Mouse (Mus musculus) left cerebral cortex, postnatal 10 days (tissue): ENCODE measurements around the gene Otop2. TPM values are rescaled to one million over a fixed set of nuclear protein-coding genes. Genes with fewer than 3 reads are reported as not detected.
A peak's percentile ranks its signal among the peaks of the same experiment; 100 is the strongest.

Experiments used
- DNase-seq, 2 experiments: peaks; one replicate each; pipeline ENCODE4 v3.0.0; 2021 to 2022; ENCODE audit warnings: low spot score in 2 of 2, mixed read lengths in 1 of 2; ENCODE audit errors: extremely low spot score in 1 of 2
- intact Hi-C: fragments of 180-260 bp; cut with DNase I; formaldehyde crosslinking; loops from one replicate; pipeline ENCODE4 v1.15.1; 2025
- total RNA-seq, 2 experiments: library from RNA; stranded (reverse); gene quantifications; 2 replicates each; pipeline ENCODE4 v1.2.3; 2021

Otop2 gene
- total RNA-seq, 2 experiments from 2014 or later, result 0.14 TPM; not detected in 1

- DNase-seq, result no peak
- intact Hi-C loops, result no loop called here
Measured at GRCm38 (mm10) chr11:115334531-115334930, 27.6 kb downstream of the Otop2 start, which contains the start of gene Otop3. TSS of gene Otop3 (plus strand) at chr11:115334731.

- no peak for DNase-seq
- intact Hi-C loops, result no loop called here
Measured at GRCm38 (mm10) chr11:115335223-115335622, 28.3 kb downstream of the Otop2 start.

GRCm38 (mm10) chr11:115336115-115336514, 29.2 kb downstream of the Otop2 start:
- no peak for DNase-seq
- intact Hi-C loops, result no loop called here

GRCm38 (mm10) chr11:115337350-115337749, 30.4 kb downstream of the Otop2 start:
- intact Hi-C loops, result no loop called here
- no peak for DNase-seq

- DNase-seq, result no peak
- intact Hi-C loops, result no loop called here
Measured at GRCm38 (mm10) chr11:115337826-115338225, 30.9 kb downstream of the Otop2 start.

GRCm38 (mm10) chr11:115341246-115341645, 34.3 kb downstream of the Otop2 start:
- DNase-seq, result no peak
- intact Hi-C loops, result no loop called here

- intact Hi-C loops, result no loop called here
Measured at GRCm38 (mm10) chr11:115341866-115342265, 34.9 kb downstream of the Otop2 start.

GRCm38 (mm10) chr11:115344967-115345366, 38.0 kb downstream of the Otop2 start:
- DNase-seq, result no peak
- intact Hi-C loops, result no loop called here

More at GRCm38 (mm10) chr11:115341866-115342265, 34.9 kb downstream of the Otop2 start:
- DNase-seq, result no peak

- no peak for DNase-seq
- intact Hi-C loops, result no loop called here
Measured at GRCm38 (mm10) chr11:115345515-115345914, 38.6 kb downstream of the Otop2 start.

- intact Hi-C loops, result no loop called here
- DNase-seq, result no peak
Measured at GRCm38 (mm10) chr11:115348681-115349248, 41.8 kb downstream of the Otop2 start.

GRCm38 (mm10) chr11:115349976-115350375, 43.0 kb downstream of the Otop2 start:
- intact Hi-C loops, result loop anchor here (10.0 kb wide), 1 partner anchor 145 kb away; no protein-coding TSS in a partner anchor
- no peak for DNase-seq

GRCm38 (mm10) chr11:115353375-115353774, 46.4 kb downstream of the Otop2 start:
- intact Hi-C loops, result loop anchor here (10.0 kb wide), 1 partner anchor 149 kb away; no protein-coding TSS in a partner anchor

GRCm38 (mm10) chr11:115354183-115354582, 47.2 kb downstream of the Otop2 start:
- peak; percentile 53 to 75 for DNase-seq
- intact Hi-C loops, result loop anchor here (2.0 to 10.0 kb wide), 2 partner anchors 31 to 149 kb away; partner anchors contain the start of gene Ush1g

More at GRCm38 (mm10) chr11:115353375-115353774, 46.4 kb downstream of the Otop2 start:
- no peak for DNase-seq

GRCm38 (mm10) chr11:115358468-115358867, 51.5 kb downstream of the Otop2 start:
- peak; percentile 57 to 78 for DNase-seq
- intact Hi-C loops, result loop anchor here (2.0 to 10.0 kb wide), 3 partner anchors 54 to 154 kb away; partner anchors contain the start of gene Armc7

- no peak for DNase-seq
- intact Hi-C loops, result loop anchor here (2.0 to 10.0 kb wide), 3 partner anchors 53 to 154 kb away; partner anchors contain the start of gene Armc7
Measured at GRCm38 (mm10) chr11:115359293-115359692, 52.3 kb downstream of the Otop2 start.

GRCm38 (mm10) chr11:115359726-115360125, 52.8 kb downstream of the Otop2 start:
- DNase-seq, result no peak
- intact Hi-C loops, result loop anchor here (2.0 to 10.0 kb wide), 3 partner anchors 53 to 155 kb away; partner anchors contain the start of gene Armc7

GRCm38 (mm10) chr11:115364136-115364535, 57.2 kb downstream of the Otop2 start:
- no peak for DNase-seq
- intact Hi-C loops, result no loop called here

GRCm38 (mm10) chr11:115366039-115366705, 59.2 kb downstream of the Otop2 start:
- intact Hi-C loops, result no loop called here

GRCm38 (mm10) chr11:115366706-115367394, 59.9 kb downstream of the Otop2 start:
- DNase-seq, result peak; percentile 60 to 61
- intact Hi-C loops, result no loop called here

More at GRCm38 (mm10) chr11:115366039-115366705, 59.2 kb downstream of the Otop2 start:
- no peak for DNase-seq
